Mouse (Mus musculus) ovary, postnatal 10 days (tissue): ENCODE results near the gene Crtc1.

ENCODE experiments used
- DNase-seq: peaks from one replicate; pipeline ENCODE4 v3.0.0; 2022; ENCODE audit warnings: low spot score

Crtc1 gene

DNA sequence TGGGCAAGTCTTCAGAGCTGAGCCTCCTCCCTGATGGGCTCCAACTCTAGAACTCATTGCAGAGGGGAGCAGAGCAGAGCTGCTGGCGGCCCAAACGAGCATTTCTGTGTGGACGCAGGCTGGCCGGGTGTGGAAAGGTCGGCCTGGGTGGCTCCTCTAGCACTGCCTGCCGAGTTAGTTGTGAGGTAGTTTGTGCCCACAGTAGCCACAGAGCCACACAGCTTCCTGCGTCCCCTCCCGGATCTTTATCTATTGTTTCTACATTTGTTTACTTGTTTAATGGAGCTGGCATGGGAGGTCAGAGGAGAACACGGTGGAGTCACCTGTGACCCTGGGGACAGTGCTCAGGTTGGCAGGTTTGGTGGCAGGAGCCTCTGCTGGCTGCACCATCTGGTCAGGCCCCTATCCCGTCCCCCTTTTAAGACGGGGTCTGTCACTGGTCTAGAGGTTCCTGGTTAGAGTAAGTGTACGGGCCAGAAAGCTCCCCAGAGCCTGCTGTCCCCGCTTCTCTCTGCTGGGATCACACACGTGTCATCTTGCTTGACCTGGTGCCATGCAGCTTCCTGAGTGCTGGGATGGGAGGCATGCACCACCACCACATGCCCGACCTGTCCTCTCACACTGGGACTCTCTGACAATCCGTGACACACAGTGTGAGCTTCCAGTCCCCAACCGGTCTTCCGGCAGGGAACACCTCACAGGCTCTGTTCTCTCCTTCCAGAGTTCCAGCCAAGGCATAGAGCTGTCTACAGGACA, 17.9 kb downstream of the Crtc1 start:
- DNase-seq, result no peak

DNA sequence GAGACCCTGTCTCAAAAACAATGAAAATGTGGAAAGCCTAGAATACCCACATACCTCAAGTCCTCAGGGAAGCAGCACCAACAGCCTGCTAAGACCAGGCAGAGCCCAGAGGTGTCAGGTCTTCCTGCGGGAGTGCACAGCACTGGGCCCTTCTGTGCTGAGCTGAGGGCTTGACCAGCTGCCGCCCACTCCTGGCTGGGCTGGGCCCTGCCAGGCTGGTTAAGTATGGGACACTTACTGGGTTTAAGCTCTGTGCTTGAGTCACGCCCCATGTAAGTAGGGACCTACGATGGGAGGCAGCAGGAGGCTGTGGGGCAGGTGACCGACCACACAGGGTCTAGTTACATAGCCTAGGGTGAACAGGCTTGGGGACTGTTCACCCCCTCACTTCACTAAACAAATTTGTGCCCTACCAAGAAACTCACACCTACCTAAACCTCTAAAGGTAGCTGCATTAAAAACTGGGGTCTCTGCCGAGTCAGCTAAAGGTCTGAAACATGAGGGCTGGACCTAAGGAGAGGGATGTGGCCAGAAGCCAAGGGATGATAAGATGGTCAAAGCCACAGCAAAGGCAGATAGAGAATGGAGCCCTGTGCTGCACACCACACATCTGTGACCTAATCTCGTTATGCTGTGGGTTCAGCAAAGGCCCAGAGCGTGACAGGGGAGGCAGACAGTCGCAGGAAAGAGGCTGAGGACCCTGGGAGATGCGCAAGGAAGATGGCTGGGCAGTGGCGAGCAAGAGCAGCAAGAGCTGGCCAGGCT, 19.3 kb downstream of the Crtc1 start:
- no peak for DNase-seq

DNA sequence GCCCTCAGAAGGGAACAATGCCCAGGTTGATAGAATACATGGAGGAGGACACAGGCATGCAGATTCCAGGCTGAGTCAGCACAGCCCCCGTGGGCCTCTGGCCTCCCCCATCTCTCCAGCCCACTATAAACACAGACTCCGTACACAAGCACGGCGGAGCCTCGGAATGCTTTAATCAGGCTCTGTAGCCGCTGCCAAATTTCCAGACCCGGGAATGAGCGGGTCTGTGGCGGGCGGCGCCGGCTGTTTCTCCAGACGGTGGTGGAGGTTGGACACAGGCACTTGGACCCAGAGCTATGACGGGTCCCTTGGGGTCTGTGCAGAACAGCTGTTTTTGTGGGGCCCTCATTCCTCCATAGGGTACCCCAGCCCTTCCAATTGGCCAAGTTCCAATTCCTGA, 20.4 kb downstream of the Crtc1 start:
- no peak for DNase-seq

DNA sequence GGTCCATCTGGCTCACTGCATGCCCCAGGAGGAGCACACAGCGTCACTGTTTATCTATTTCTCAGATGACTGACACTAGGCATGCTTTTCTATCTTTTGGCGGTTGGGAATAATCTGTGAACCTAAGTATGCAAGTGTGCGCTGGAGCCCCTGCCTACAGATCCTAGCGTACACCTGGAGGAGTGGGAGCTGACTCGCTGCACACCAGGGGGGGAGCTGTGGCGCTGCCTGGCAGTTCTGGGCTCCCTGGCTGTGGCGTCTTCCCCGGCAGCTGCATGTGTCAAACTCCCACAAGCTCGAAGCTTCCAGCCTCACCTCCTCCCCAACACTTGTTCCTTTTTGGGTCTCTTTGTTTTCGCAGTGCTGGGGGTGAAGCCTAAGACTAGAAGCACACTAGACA, 21.5 kb downstream of the Crtc1 start:
- DNase-seq, result no peak

DNA sequence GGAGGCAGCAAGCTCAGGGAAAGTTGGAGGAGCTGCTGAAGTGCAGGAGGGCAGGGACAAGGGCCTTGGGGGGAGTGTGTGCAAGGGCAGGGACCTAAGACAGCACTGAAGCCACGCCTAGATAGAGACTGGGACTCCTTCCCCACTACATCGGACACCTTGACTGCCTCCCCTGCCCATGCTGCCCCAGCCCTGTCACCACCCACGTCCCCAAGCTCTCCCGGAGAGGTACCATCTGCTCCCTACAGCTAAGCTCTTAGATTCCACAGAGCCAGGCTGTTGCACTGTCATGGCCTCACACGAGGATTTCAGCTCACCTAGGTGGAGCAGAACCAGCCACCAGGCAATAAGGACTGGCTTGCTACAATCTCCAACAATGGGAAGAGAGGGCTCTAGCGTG, 22.4 kb downstream of the Crtc1 start:
- no peak for DNase-seq

DNA sequence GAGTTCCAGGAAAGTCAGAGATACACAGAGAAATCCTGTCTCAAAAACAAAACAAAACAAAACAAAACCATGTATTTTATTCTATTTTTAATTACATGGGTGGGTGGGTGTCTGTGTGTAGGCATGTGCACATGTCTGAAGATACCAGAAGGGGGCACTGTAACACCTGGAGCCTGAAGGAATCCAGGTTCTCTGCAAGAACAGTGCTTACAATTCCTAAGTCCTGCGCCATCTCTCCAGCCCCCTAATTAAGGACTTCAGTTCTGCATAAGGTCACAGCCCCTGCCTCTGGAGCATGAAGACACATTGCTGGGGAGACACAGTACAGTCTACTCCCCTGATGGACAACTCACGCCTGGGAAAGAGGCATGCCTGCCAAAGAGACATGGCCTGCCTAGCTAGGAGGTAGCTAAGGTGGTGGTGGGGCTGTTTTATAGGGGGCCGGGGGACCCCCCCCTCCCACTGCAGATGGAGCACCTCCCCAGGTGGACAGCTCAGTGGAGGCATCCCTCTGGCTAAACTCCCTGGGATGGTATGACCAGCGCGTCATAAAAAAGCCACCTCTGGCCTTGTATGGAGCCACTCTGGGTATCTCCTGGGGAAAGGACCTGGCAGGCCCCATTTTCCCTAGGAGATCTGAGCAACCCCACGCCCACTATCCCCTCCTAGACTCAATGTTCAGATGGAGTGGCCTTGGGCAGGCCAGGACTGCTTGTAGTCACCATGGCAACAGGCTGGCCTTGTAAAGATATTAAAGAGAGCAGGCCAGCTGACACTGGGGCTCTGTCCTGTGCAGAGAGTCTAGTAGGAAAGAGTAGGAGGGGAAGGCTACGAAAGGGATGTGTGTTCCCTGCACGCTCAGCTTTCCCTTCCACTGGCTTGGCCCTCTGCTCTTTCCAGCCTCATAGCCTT, 23.6 kb downstream of the Crtc1 start:
- DNase-seq, result no peak

DNA sequence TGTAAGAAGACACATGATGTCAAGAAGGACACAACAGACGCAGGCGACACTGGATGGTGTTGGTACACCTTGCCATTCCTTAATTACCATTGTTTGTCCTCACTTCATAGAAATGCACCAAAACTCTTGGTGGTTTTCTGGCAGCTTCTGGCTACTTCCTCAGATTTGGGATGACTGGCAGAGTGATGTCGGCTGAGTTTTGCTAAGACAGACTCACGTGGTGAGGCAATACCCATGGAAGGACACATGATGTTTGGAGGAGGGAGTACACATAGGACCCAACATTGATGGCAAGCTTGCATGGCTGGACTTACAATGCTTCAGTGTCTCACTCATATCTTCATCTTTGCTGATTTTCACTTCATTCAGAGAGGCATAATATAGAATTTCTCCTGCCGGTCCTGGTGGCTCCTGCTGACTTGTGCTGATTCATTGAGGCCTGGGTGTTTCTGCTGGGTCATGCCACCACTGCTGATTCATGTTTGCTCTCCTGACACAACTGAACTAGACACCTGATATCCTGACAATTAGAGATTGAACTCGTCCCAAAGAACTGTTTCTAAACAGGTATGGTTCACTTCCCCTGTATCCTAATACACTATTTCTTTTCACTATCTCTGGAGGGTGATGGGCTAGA, 25.0 kb downstream of the Crtc1 start:
- no peak for DNase-seq

DNA sequence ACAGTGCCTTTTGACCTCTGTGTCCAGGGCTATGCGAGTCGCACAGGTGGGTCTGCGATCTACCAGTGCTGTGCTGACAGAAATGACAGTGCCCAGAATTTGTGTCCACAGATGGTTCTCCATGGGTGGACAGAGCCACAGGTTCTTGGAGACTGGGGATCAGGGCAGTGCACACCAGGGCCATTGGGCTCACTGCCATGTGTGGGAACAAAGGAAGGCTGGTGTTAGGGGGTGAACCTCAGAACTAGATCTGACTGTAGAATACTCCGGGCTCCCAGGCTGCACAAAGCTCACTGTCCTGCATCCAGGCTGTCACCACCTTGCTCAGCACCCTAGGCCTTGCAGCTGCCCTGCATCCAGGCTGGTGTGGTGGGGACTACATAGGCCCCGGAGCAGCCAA, 29.1 kb downstream of the Crtc1 start:
- no peak for DNase-seq

DNA sequence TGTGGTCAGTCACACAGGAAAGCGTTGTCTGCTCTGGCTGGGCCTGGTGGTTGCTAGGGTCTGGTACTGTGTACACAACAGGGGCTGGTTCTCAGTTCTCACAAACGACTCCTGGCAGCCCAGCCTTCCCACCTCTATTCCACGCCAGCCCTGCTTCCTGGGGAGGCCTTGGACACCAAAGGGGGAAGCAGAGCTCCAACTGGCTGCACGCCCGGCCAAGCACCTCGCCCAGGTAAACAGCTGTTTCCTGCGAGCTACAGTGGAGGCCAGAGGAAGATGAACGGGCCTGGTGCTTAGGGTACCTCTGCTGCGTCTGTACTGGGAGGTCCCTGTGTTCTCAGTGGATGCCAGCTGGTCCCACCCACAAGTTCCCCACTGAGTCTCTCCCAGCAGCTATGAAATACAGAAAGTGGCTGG, 29.9 kb downstream of the Crtc1 start:
- DNase-seq, result no peak

DNA sequence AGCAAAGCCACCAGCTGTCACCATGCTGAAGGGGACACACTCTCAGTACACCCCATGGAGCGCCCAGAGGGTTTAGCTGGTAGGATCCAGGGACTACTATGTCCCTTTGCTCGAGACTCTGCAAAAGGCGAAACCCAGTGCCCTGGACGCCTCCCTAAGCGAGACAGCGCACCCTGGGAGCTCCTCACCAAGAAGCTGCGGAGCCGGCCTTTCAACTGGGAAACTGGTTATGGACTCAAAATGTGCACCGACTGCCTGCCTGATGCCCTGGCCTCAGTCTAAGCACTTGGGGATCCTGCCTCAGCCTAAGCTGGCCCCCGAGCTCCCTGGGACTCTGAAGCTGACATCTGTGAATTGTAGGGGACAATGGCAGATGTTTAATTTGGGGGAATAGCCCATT, 30.4 kb downstream of the Crtc1 start:
- DNase-seq, result no peak

DNA sequence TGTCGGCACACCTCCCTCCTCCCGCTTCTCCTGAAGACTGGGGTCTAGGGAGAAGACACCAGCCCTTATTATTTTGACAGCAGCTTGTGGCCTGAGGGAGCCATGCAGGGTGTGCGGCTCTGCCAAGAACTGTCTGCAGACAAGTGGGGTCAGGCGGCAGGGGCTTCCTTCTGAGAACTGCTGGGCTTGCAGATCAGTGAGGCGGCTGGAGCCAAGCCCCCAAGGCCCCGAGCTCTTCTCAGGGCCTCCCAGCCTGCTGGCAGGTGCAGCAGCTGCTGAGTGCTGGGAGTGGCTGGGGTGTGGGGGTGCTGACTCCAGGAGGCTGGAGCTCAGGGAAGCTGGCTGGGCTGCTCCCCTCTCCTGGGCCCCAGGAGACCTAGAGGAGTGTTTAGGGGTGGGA, 31.1 kb downstream of the Crtc1 start:
- DNase-seq, result no peak

DNA sequence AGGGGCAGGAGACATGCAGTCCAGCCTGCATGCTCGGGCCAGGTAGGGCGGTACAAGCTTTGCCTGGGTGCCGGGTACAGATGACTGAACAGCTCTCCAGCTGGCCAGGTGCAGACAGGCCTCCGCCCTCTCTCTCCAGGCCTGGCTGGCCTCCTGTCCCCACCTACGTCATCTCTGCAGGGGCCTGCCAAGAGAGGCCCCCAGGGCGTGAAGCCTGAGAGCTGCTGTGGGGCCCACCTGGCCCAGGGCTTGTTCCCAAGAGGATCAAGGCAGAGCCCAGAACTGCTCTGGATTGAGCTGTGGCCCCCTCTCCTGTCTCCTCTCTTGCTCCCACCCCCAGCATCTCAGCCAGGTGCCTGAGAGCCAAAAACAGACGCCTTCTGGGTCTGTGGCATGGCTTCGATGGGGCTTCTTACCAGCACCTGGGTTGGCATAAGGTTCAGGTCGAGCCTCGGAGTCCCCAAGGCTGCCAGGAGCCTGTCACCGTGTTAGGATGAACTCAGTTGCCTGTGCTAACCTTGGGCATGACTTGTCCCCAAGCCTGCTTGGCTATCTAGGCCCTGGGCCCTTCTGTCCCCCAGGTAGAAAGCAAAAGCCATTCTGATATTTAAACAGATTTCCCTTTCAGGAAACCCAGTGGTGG, 32.8 kb downstream of the Crtc1 start:
- DNase-seq, result no peak

DNA sequence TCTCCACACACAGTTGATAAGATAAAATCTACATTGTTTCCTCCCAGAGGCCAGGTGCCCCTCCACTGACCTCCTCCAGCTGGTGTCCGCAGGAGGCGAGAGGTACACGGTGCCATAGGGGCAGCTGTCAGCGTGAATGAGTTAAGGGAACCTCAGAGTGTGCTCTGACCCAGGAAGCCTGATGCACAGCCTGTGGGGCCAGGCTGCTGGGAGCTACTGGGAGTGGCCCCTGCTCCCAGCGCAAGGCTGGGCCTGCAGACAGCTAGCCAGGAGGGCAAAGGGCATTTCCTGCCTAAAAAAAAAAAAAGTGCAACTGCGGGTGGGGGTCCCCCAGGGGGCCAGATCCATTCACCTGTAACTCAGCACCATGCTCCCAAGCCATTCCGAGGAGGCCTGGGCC, 34.2 kb downstream of the Crtc1 start:
- no peak for DNase-seq

DNA sequence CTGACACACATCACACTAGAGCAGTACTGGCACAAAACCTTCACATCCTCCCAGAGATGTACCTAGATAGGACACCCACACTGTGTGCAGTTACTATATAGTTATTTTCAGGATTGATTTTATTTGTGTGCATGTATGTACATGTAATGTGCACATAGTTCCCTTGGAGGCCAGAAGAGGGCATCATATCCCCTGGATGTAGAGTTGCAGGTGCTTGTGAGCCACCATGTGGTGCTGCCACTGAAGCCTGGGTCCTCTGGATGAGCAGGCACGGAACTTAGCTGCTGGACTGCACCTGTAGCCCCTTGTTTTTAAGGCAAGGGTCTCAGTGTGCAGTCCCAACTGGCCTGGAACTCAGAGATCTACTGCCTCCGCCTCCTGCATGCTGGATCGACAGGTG, 35.2 kb downstream of the Crtc1 start:
- DNase-seq, result no peak

DNA sequence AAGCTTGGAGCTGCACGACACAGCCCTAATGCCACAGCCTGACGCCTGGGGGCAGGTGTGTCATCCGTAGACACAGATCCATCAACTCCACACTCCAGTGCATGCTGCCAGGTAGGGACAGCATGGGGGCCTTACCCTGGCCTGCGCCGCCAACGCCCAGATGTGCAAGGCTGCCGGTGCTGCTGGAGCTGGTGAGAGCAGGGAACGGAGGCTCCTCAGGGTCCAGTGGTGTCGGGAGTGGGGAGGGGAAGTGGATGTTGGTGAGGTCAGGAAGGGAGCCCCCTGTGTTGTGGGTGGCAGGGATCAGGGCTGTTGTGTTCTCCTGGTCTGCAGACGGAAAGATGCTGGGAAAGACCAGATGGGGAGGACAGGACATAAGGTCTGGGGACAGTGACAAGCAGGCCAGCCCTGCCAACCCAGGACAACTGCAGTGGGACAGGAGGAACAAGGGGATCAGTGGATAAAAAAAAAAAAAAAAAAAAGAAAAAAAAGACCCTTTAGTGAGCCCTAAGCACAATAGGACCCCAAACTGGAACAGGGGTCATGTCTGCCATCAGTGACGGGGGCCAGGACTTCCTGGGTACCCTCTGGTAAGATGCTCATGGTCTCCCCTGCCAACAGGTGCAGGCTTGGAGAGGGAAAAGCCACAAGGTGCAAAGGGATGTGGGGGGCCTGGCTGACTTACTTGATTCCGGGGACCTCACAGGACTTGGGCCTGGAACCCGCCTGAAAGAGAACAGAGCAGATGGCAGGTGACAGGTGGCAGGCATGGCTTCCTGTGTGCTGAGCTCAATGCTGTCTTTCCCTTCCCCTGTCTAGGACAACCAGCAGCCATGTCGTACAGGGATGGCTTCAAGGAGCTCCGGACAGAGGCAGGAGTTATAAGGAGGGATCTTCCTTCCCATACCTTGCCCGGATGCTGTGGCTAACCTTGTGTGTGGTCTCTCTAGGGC, 41.5 kb downstream of the Crtc1 start:
- no peak for DNase-seq

DNA sequence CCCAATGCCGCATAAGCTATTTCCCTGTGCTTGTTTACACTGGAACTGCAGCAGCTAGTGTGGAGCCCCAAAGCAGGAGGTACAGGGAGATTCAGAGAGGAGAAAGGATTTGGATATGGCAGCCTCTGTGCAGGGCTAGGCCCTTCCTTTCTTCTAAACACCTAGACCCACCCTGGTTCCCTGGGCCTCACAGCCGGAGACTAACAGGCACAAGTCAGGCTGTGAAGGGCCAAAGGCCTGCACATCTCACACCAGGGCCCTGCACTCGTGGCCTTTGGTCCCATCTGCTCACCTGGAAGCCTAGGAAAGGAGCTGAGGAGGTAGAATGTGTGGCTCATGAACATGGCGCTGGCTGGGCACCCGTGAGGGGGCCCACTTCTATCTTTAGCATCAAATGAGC, 43.2 kb downstream of the Crtc1 start:
- no peak for DNase-seq

DNA sequence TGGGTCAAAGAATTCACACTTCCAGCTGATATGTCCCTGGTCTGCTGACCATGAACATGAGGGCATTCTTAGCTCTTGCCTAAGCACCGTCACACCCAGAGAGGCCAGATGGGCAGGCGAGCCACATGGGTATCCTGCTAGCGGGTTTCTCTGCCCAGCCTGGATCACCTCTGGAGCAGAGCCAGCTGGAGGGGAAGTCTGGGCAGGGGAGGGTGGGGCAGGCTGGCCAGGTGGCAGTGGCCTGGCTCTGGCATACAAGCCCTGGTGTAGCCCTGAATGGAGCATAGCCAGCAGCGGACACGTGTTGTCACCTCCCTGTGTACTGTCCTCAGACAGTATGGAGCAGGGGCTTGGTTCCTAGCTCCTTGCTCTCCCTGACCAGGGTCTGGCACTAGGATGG, 43.7 kb downstream of the Crtc1 start:
- no peak for DNase-seq

DNA sequence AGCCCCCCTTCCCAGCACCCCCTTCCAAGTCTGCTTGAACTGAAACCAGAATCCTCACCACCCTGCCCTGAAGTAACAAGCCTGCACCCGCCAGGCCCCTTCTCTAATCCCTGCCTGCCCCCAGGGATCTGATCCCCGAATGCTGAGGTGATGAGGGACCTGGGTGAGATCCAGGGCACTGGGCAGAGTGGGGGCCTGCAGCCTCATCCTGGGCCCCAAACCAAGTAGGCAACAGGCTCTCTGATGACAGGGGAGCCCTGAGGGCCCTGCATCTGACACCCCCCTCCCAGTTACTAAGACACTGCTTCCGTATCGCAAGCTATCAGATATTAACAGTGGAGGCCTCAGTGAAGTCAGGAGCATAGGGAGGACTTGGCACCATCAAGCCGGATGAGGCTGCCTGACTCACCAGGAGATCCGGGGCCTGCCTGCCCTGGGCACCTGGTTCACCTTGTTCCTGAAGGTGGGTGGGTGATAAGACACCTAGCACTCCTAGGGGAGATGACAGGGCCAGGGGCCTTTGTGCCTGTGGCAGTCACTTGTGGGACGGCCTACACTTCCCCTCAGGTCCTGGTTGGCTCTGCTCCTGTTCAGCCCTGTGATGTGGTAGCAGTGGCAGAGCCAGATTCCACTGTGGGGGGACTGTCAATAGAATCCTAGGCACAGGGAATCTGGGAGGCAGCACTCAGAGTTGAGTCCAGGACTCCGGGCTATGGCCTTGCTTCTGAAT, 44.9 kb downstream of the Crtc1 start:
- no peak for DNase-seq

DNA sequence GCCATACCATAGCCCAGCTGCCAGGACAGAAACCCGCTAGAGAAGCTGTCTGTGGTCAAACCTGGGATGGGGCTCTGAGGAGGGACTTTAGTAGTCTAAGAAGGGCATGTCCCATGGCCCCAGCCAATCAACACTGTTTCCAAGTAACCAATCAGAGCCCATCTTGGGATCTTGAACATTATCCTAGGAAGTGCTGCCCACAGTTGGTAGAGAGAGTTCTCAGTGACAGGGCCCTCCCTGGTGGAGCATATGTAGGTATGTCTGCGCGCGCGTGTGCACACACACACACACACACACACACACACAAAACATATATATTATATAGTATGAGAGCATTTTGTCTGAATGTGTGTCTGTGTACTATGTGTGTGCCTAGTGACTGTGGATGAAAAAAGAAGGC, 46.3 kb downstream of the Crtc1 start:
- DNase-seq, result no peak

DNA sequence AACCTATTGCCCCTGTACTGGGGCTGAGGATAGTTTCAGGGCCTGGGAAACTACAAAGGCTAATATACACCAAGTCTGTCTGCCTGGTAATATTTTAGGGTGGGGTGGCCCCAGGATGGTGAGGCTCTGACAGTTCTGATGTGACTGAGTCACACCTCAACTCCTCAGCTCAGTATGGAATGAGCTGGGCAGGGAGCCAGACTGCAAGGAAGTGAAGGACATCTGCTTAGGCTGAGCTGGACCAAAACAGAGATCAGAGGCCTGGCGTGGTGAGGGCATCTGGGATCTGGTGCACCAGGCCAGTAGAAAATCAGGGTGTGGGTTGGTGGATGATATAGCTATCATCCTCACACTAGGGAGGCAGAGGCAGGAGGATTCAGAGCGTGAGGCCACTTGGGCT, 49.7 kb downstream of the Crtc1 start:
- DNase-seq, result no peak
